Mouse (Mus musculus): ENCODE measurements around the gene Lrrc52. TPM values are rescaled to one million over a fixed set of nuclear protein-coding genes. Genes with fewer than 3 reads are reported as not detected.

Lrrc52 gene
- polyA plus RNA-seq (2012; rRNA removed) = 0.66 and 0.80 TPM in 2 replicates

DNA sequence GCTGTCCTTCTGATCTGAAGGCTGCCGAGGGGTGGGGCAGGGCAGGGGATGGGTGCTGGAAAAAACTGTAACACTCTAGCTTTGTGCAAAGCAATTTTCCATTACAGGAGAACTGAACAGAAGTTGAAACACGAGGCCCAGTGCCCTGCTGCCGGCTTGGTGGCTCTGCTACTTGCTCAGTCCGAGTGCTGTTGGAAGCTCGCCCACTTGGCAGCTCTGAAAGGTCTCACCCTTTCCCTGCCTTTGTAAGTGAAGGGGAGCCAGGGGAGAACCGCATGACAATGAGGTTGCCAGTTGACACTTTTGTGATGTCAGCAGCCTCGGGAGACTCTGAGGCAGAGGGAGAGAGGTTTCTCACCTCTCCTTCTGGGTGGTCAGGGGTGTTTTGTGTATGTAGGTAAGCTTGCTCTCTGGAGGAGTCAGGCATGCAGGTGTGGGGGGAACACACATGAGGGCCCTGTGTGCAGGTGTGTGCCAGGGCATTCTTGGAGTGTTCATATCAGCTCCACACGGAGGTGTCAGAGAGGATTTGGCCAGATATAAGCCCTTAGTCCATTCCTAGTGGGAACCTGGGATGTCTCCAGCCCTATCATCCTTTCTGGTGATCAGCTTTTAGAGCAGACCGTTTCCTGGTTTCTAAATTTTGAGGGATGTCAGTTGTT lies at the start of gene Lrrc52:
Lrrc52 (minus strand) TSS at position 16 of the 662 bp plus-strand sequence.
- H3K4me3 ChIP-seq (replicated peaks; ENCODE audit: extremely low read depth, low read depth, low read length) = no peak within 1 kb of the TSS
- WGBS = 18% methylated on average over 9 of the region's 9 CpGs
- H3K4me1 ChIP-seq (ENCODE audit: control insufficient read depth, insufficient read depth, low read length) = no peaks in the 10 kb centered on the region
- peak; percentile 32 for DNase-seq
- TF ChIP-seq CTCF (IDR thresholded peaks at IDR 0.05; ENCODE audit: insufficient read depth, low read length) = no peak
- no peak for TF ChIP-seq POLR2A (IDR thresholded peaks at IDR 0.05; ENCODE audit: borderline replicate concordance, extremely low read depth, low read depth, low read length)

DNA sequence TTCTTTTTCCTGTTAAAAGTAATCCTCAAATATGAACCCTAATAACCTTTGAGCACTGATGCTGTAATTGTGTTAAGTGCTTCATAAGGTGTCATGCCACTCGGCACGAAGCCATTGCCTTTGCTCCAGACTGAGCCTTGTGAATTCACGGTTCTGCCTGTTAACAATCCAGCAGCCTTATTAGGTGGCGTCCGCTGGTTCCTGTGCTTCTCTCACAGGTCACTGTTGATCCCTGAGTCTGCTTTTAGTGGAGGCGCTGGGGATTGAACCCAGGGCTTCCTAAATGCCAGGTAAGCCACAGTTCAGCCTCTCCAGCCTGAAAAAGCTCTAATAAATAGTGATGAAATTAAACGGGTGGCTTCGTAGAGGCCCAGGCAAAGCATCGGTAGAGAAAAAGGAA lies 45.0 kb upstream of the Lrrc52 start:
- WGBS = 84% methylated on average over 9 of the region's 9 CpGs
- no peak overlapping the region for H3K4me3 ChIP-seq (replicated peaks; ENCODE audit: extremely low read depth, low read depth, low read length)
- H3K4me1 ChIP-seq (ENCODE audit: control insufficient read depth, insufficient read depth, low read length) = no peaks in the 10 kb centered on the region
- DNase-seq = no peak
- TF ChIP-seq CTCF (IDR thresholded peaks at IDR 0.05; ENCODE audit: insufficient read depth, low read length) (no peak), POLR2A (IDR thresholded peaks at IDR 0.05; ENCODE audit: borderline replicate concordance, extremely low read depth, low read depth, low read length) (no peak)

DNA sequence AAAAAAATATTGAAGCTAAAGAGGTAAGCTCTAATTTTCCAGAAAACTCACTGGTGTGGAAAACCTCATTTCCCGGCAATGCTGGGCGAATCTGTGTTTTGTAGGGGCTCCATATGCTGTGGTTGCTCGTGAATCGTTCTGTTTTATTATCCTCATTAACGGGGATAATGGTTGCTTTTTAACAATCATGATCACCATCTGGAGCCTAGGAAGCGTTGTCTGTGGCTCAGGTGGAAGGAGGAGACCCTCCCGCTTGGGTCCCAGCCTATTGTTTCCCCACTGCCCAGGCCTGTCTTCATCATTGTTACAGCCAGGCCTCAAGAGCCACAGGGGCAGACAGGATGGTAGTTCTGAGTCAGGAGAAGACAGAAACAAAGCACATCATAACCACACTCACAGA lies 39.5 kb upstream of the Lrrc52 start:
- Histone ChIP-seq H3K4me3 (replicated peaks; ENCODE audit: extremely low read depth, low read depth, low read length) (no peak overlapping the region), H3K4me1 (ENCODE audit: control insufficient read depth, insufficient read depth, low read length) (no peaks in the 10 kb centered on the region)
- DNase-seq = no peak
- TF ChIP-seq CTCF (IDR thresholded peaks at IDR 0.05; ENCODE audit: insufficient read depth, low read length) (no peak), POLR2A (IDR thresholded peaks at IDR 0.05; ENCODE audit: borderline replicate concordance, extremely low read depth, low read depth, low read length) (no peak)
- WGBS = 83% methylated on average over 7 of the region's 7 CpGs

GRCm38 (mm10) chr1:167505427-167505826 lies 38.8 kb upstream of the Lrrc52 start:
- Histone ChIP-seq H3K4me1 (ENCODE audit: control insufficient read depth, insufficient read depth, low read length) (no peaks in the 10 kb centered on the region), H3K4me3 (replicated peaks; ENCODE audit: extremely low read depth, low read depth, low read length) (no peak overlapping the region)
- TF ChIP-seq POLR2A (IDR thresholded peaks at IDR 0.05; ENCODE audit: borderline replicate concordance, extremely low read depth, low read depth, low read length) = no peak
- TF ChIP-seq CTCF (IDR thresholded peaks at IDR 0.05; ENCODE audit: insufficient read depth, low read length) = no peak
- WGBS = 100% methylated on average over 1 of the region's 1 CpGs
- DNase-seq = no peak

- Histone ChIP-seq H3K4me3 (replicated peaks; ENCODE audit: extremely low read depth, low read depth, low read length) (no peak overlapping the region), H3K4me1 (ENCODE audit: control insufficient read depth, insufficient read depth, low read length) (no peaks in the 10 kb centered on the region)
- no peak for DNase-seq
- TF ChIP-seq CTCF (IDR thresholded peaks at IDR 0.05; ENCODE audit: insufficient read depth, low read length) (no peak), POLR2A (IDR thresholded peaks at IDR 0.05; ENCODE audit: borderline replicate concordance, extremely low read depth, low read depth, low read length) (no peak)
- 56% methylated on average over 12 of the region's 12 CpGs for WGBS
Observed at GRCm38 (mm10) chr1:167499097-167499850, 32.7 kb upstream of the Lrrc52 start.

GRCm38 (mm10) chr1:167497991-167498390 lies 31.4 kb upstream of the Lrrc52 start:
- 55% methylated on average over 10 of the region's 10 CpGs for WGBS
- no peak overlapping the region for H3K4me3 ChIP-seq (replicated peaks; ENCODE audit: extremely low read depth, low read depth, low read length)
- DNase-seq = no peak
- H3K4me1 ChIP-seq (ENCODE audit: control insufficient read depth, insufficient read depth, low read length) = no peaks in the 10 kb centered on the region
- TF ChIP-seq CTCF (IDR thresholded peaks at IDR 0.05; ENCODE audit: insufficient read depth, low read length) (no peak), POLR2A (IDR thresholded peaks at IDR 0.05; ENCODE audit: borderline replicate concordance, extremely low read depth, low read depth, low read length) (no peak)

DNA sequence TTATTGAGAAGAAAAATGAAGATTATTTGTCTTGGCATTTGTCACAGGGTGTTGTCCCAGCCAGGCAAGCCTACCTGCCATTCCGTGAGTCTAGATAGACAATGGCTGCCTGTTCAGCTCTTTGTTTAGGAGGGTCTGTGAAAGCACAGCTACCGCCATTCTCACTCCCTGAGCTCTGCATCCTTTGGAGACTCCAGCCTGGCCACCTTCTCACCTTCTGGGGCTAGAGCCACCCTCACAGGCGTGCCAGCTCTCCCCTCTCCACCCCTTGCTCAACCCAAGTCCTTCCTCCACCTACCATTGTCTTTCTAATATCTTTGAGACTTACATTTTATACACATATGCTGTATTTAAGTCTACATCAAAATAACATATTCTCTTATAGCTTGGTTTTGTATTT lies 31.0 kb upstream of the Lrrc52 start:
- TF ChIP-seq CTCF (IDR thresholded peaks at IDR 0.05; ENCODE audit: insufficient read depth, low read length) = no peak
- WGBS = 37% methylated on average over 3 of the region's 3 CpGs
- no peak for DNase-seq
- no peaks in the 10 kb centered on the region for H3K4me1 ChIP-seq (ENCODE audit: control insufficient read depth, insufficient read depth, low read length)
- no peak overlapping the region for H3K4me3 ChIP-seq (replicated peaks; ENCODE audit: extremely low read depth, low read depth, low read length)

DNA sequence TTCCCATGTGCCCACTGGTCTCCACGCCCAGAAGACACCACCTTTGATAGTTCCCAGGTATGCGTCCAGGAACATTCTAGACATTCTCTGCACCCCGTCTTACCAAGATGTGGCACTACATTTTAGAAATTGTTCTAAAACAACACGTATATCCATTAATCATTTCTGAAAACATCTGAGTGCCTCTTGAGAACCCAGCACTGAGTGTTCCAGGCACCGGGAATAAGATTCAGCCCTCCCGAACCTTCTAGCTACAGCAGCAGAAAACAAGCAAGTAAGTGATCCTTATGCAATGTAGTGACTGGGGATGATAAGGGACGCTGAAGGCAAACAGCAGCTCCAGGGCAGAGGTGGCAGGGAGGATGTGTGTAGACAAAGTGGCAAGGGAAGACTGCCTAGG lies 24.9 kb upstream of the Lrrc52 start:
- no peak for DNase-seq
- WGBS = 59% methylated on average over 7 of the region's 7 CpGs
- Histone ChIP-seq H3K4me1 (ENCODE audit: control insufficient read depth, insufficient read depth, low read length) (no peaks in the 10 kb centered on the region), H3K4me3 (replicated peaks; ENCODE audit: extremely low read depth, low read depth, low read length) (no peak overlapping the region)
- TF ChIP-seq POLR2A (IDR thresholded peaks at IDR 0.05; ENCODE audit: borderline replicate concordance, extremely low read depth, low read depth, low read length) (no peak), CTCF (IDR thresholded peaks at IDR 0.05; ENCODE audit: insufficient read depth, low read length) (no peak)

GRCm38 (mm10) chr1:167487933-167488332 lies 21.4 kb upstream of the Lrrc52 start:
- H3K4me1 ChIP-seq (ENCODE audit: control insufficient read depth, insufficient read depth, low read length) = no peaks in the 10 kb centered on the region
- no peak for DNase-seq
- no peak for TF ChIP-seq POLR2A (IDR thresholded peaks at IDR 0.05; ENCODE audit: borderline replicate concordance, extremely low read depth, low read depth, low read length)
- no peak for TF ChIP-seq CTCF (IDR thresholded peaks at IDR 0.05; ENCODE audit: insufficient read depth, low read length)
- 65% methylated on average over 5 of the region's 5 CpGs for WGBS
- H3K4me3 ChIP-seq (replicated peaks; ENCODE audit: extremely low read depth, low read depth, low read length) = no peak overlapping the region

Measured in lung, adult 2 months (tissue).